Mouse (Mus musculus): ENCODE measurements at regions not wholly inside any gene's neighbourhood (a gene's known extent, or its start where the extent isn't known, plus 50 kb on each side); places are given as distances from the start of the nearest gene placed in this dataset.

GRCm38 (mm10) chr6:89246261-89246660, 116.2 kb downstream of the Plxna1 start:
- WGBS, result 86% methylated on average over 5 of the region's 5 CpGs
- ATAC-seq (ENCODE audit: insufficient number of reproducible peaks, insufficient read depth, low FRiP score, low TSS enrichment), result no peak

GRCm38 (mm10) chr6:89248574-89248973, 113.8 kb downstream of the Plxna1 start:
- Histone ChIP-seq H3K9ac (no peak overlapping the region), H3K9me3 (no peaks in the 10 kb centered on the region), H3K4me1 (no peaks in the 10 kb centered on the region), H3K27me3 (no peaks in the 10 kb centered on the region), H3K27ac (no peak overlapping the region), H3K4me3 (no peak overlapping the region), H3K36me3 (no peaks in the 10 kb centered on the region), H3K4me2 (replicated peaks) (no peak overlapping the region)
- 87% methylated on average over 9 of the region's 9 CpGs for WGBS
- ATAC-seq (ENCODE audit: insufficient number of reproducible peaks, insufficient read depth, low FRiP score, low TSS enrichment), result no peak

More at GRCm38 (mm10) chr6:89246261-89246660, 116.2 kb downstream of the Plxna1 start:
- no peak overlapping the region for H3K4me3 ChIP-seq
- H3K27ac ChIP-seq, result no peak overlapping the region
- no peaks in the 10 kb centered on the region for H3K36me3 ChIP-seq
- no peak overlapping the region for H3K4me2 ChIP-seq (replicated peaks)
- H3K4me1 ChIP-seq, result peaks cover 5% of the 10 kb centered on the region; the same call in 1 of the 2 replicates
- no peak overlapping the region for H3K9ac ChIP-seq
- H3K9me3 ChIP-seq, result no peaks in the 10 kb centered on the region
- no peaks in the 10 kb centered on the region for H3K27me3 ChIP-seq

DNA sequence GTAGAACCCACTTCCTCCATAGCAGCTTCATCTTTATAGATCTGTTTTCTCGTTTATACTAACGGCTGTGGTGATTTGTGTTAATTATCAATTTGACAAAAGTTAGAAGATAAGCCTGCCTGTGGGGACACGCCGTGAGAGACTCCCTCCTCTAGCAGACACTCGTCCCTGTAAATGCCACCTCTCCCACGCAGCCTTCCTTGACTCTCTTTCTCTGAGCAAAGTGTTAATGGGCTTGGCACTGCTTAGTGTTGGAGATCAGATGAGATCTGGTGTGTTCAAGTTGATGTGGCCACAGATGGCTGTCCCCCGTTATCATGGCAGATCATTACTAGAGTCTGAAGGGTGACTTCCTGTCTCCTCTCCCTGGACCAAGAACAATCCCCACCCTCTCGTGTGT, 113.1 kb downstream of the Plxna1 start:
- no peak for ATAC-seq (ENCODE audit: insufficient number of reproducible peaks, insufficient read depth, low FRiP score, low TSS enrichment)
- no peak overlapping the region for H3K9ac ChIP-seq
- no peaks in the 10 kb centered on the region for H3K36me3 ChIP-seq
- no peak overlapping the region for H3K4me3 ChIP-seq
- H3K4me1 ChIP-seq, result no peaks in the 10 kb centered on the region
- WGBS, result 83% methylated on average over 8 of the region's 8 CpGs
- no peak overlapping the region for H3K4me2 ChIP-seq (replicated peaks)
- H3K27ac ChIP-seq, result no peak overlapping the region
- H3K9me3 ChIP-seq, result no peaks in the 10 kb centered on the region
- no peaks in the 10 kb centered on the region for H3K27me3 ChIP-seq

DNA sequence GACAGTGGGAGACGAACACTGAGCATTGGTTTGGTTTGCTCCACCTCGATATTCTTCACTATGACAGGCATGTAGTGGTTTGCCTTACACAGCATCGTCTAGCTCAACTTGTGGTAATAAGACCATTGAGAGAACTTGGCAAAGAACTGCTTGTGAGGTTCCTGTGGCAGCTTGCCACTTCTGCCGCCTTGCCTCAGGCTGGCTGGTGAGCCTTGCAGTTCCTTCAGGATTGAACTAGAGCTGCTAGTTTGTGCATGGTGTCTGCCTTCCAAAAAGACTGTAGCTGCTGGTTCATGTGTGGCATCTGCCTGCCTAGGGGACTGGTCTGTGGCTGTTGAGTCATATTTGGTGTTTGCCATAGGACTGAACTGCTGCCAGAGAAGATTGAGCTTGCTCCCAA, 110.8 kb downstream of the Plxna1 start:
- no peak overlapping the region for H3K4me3 ChIP-seq
- no peak overlapping the region for H3K4me2 ChIP-seq (replicated peaks)
- WGBS, result 84% methylated on average over 4 of the region's 4 CpGs
- no peaks in the 10 kb centered on the region for H3K4me1 ChIP-seq
- H3K27me3 ChIP-seq, result no peaks in the 10 kb centered on the region
- no peak overlapping the region for H3K9ac ChIP-seq
- no peak overlapping the region for H3K27ac ChIP-seq
- H3K9me3 ChIP-seq, result no peaks in the 10 kb centered on the region
- H3K36me3 ChIP-seq, result no peaks in the 10 kb centered on the region
- ATAC-seq (ENCODE audit: insufficient number of reproducible peaks, insufficient read depth, low FRiP score, low TSS enrichment), result no peak

DNA sequence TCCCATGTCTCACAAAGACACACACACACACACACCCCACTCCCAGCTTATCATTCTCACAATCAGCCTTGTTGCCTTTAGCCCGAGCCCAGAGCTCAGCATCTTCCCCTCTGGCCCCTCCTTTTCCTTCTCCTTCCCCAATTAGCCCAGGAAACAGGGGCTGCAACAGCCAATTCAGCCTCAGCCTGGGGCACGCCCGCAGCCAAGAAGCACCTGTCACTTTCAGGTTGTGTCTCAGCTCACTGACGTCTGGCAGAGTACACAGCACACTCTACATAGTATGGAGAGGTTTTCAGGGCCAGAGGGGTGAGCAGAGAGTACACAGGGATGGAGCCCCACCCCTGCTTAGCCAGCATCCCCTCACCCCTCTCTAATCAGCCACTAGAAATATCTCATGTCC, 106.4 kb downstream of the Plxna1 start:
- no peaks in the 10 kb centered on the region for H3K36me3 ChIP-seq
- no peaks in the 10 kb centered on the region for H3K4me1 ChIP-seq
- H3K9ac ChIP-seq, result no peak overlapping the region
- H3K4me3 ChIP-seq, result no peak overlapping the region
- no peaks in the 10 kb centered on the region for H3K27me3 ChIP-seq
- H3K4me2 ChIP-seq (replicated peaks), result no peak overlapping the region
- no peak overlapping the region for H3K27ac ChIP-seq
- 34% methylated on average over 4 of the region's 4 CpGs for WGBS
- no peaks in the 10 kb centered on the region for H3K9me3 ChIP-seq
- ATAC-seq (ENCODE audit: insufficient number of reproducible peaks, insufficient read depth, low FRiP score, low TSS enrichment), result no peak

DNA sequence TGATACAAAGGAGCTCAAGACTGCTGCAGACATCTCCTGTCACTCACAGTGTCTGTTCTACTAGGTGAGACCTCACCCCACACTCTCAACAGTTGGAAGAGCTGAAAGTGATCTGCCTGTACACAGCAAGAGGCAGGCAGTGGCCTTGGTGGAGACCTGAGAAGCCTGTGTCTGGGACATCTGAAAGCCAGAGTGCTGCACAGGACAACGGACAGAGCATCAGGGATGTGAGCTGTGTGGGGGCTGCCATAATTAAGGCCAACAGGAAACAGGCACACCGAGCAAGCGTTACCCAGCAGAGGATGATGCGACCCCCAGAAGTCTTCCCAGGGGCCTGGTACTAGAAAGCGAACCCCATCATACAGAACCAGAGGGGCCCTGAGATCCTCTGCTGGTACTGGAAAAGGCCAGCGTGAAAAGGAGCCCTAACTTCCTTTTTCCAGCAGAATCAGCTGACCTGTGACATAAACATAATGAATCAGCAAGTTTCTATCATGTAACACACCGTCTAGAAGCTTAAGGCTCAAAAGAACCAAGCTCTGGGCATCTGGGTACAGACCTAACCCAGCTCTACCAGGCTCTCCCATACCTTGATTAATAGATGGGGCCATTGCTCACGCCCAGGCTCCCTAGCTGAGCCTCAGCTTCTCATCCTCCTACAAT, 105.7 kb downstream of the Plxna1 start:
- Histone ChIP-seq H3K4me3 (no peak overlapping the region), H3K4me1 (no peaks in the 10 kb centered on the region), H3K9me3 (no peaks in the 10 kb centered on the region), H3K27me3 (no peaks in the 10 kb centered on the region), H3K36me3 (no peaks in the 10 kb centered on the region), H3K27ac (no peak overlapping the region), H3K4me2 (replicated peaks) (no peak overlapping the region), H3K9ac (no peak overlapping the region)
- ATAC-seq (ENCODE audit: insufficient number of reproducible peaks, insufficient read depth, low FRiP score, low TSS enrichment), result no peak
- 62% methylated on average over 8 of the region's 8 CpGs for WGBS

GRCm38 (mm10) chr6:89257416-89257815, 105.0 kb downstream of the Plxna1 start:
- WGBS, result 77% methylated on average over 6 of the region's 6 CpGs
- Histone ChIP-seq H3K36me3 (no peaks in the 10 kb centered on the region), H3K4me2 (replicated peaks) (no peak overlapping the region), H3K27me3 (no peaks in the 10 kb centered on the region), H3K4me1 (no peaks in the 10 kb centered on the region), H3K9me3 (no peaks in the 10 kb centered on the region), H3K9ac (no peak overlapping the region), H3K27ac (no peak overlapping the region), H3K4me3 (no peak overlapping the region)
- ATAC-seq (ENCODE audit: insufficient number of reproducible peaks, insufficient read depth, low FRiP score, low TSS enrichment), result no peak

- Histone ChIP-seq H3K9me3 (no peaks in the 10 kb centered on the region), H3K4me2 (replicated peaks) (no peak overlapping the region), H3K4me1 (no peaks in the 10 kb centered on the region), H3K27ac (no peak overlapping the region), H3K4me3 (no peak overlapping the region), H3K36me3 (no peaks in the 10 kb centered on the region), H3K27me3 (no peaks in the 10 kb centered on the region), H3K9ac (no peak overlapping the region)
- whole genome bisulfite sequencing, result 82% methylated on average over 4 of the region's 4 CpGs
- no peak for ATAC-seq (ENCODE audit: insufficient number of reproducible peaks, insufficient read depth, low FRiP score, low TSS enrichment)
These were observed 104.3 kb downstream of the Plxna1 start for GRCm38 (mm10) chr6:89258140-89258539.

GRCm38 (mm10) chr6:89259406-89259994, 102.9 kb downstream of the Plxna1 start:
- WGBS, result 85% methylated on average over 11 of the region's 11 CpGs
- no peak overlapping the region for H3K4me2 ChIP-seq (replicated peaks)
- H3K4me1 ChIP-seq, result no peaks in the 10 kb centered on the region
- ATAC-seq (ENCODE audit: insufficient number of reproducible peaks, insufficient read depth, low FRiP score, low TSS enrichment), result no peak
- no peak overlapping the region for H3K27ac ChIP-seq
- H3K4me3 ChIP-seq, result no peak overlapping the region
- no peak overlapping the region for H3K9ac ChIP-seq
- H3K9me3 ChIP-seq, result no peaks in the 10 kb centered on the region
- no peaks in the 10 kb centered on the region for H3K36me3 ChIP-seq
- no peaks in the 10 kb centered on the region for H3K27me3 ChIP-seq

DNA sequence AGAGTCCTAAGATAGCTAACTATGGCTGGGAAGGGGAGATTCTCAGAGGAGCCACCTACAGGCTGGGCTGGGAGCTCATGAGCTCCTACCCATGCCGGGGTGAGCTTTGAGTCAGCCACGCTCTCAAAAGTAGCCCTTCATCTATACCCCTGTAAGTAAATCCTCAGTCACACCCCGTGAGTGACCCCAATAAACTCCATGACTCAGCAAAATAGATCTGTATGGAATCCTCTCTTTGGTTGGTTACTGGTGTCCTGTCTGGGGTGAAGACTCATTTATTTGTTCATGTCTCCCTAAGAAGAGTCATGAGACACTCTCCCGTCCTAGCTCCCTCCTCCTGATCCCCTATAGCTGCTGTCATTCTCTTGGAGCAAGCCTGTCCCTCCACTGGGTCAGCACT, 99.5 kb downstream of the Plxna1 start:
- ATAC-seq (ENCODE audit: insufficient number of reproducible peaks, insufficient read depth, low FRiP score, low TSS enrichment), result no peak
- H3K9ac ChIP-seq, result no peak overlapping the region
- 77% methylated on average over 4 of the region's 4 CpGs for WGBS
- H3K4me1 ChIP-seq, result no peaks in the 10 kb centered on the region
- no peak overlapping the region for H3K27ac ChIP-seq
- no peak overlapping the region for H3K4me3 ChIP-seq
- no peaks in the 10 kb centered on the region for H3K36me3 ChIP-seq
- H3K4me2 ChIP-seq (replicated peaks), result no peak overlapping the region
- H3K9me3 ChIP-seq, result no peaks in the 10 kb centered on the region
- no peaks in the 10 kb centered on the region for H3K27me3 ChIP-seq

- H3K9ac ChIP-seq, result no peak overlapping the region
- H3K4me2 ChIP-seq (replicated peaks), result no peak overlapping the region
- no peaks in the 10 kb centered on the region for H3K27me3 ChIP-seq
- 79% methylated on average over 3 of the region's 3 CpGs for WGBS
- no peaks in the 10 kb centered on the region for H3K4me1 ChIP-seq
- no peaks in the 10 kb centered on the region for H3K36me3 ChIP-seq
- no peaks in the 10 kb centered on the region for H3K9me3 ChIP-seq
- ATAC-seq (ENCODE audit: insufficient number of reproducible peaks, insufficient read depth, low FRiP score, low TSS enrichment), result no peak
- no peak overlapping the region for H3K27ac ChIP-seq
- H3K4me3 ChIP-seq, result no peak overlapping the region
These were observed 97.1 kb downstream of the Plxna1 start for GRCm38 (mm10) chr6:89265296-89265695.
